Mouse (Mus musculus): ENCODE data around the gene Wbp1l. TPM values are rescaled to one million over a fixed set of nuclear protein-coding genes. Genes with fewer than 3 reads are reported as not detected.
A peak's percentile ranks its signal among the peaks of the same experiment; 100 is the strongest.
"Not testable (repeated sequence)": the region's sequence is repeated elsewhere in the genome, so short reads cannot be mapped to it uniquely, and the experiment has no call there.

Gene Wbp1l
- total RNA-seq (2015; ENCODE audit: low replicate concordance) (5.0 and 8.8 TPM in 2 replicates), total RNA-seq (2017; ENCODE audit: low replicate concordance) (6.7 and 9.2 TPM in 2 replicates)

DNA sequence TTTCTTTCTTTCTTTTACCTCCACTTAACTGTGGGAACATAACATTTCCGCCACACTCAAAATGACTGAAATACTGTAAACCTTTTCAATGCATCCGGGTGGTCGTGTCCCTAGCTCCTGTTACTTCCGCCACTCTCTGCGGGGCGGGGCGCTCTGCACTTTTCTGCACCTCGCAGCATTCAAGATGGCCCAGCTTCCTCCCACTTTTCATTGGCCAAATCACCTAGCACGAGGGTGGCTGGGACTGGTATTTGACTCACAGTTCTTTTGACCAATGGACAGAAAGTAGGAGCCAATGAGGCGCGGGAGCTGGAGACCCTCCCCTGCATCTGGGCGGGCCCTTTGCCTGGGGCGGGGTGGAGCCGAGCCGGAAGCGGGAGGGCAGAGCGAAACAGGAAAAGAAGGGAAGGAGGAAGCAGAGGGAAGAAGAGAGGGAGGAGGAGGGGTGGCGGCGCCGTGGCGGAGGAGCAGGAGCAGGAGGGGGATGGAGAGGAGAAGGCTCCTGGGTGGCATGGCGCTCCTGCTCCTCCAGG is at the start of gene Wbp1l:
Wbp1l (plus strand) TSS at position 365 of the 533 bp plus-strand sequence.
- peak; percentile 98 for ATAC-seq (replicated peaks; ENCODE audit: low FRiP score, poor library complexity, severe bottlenecking)

DNA sequence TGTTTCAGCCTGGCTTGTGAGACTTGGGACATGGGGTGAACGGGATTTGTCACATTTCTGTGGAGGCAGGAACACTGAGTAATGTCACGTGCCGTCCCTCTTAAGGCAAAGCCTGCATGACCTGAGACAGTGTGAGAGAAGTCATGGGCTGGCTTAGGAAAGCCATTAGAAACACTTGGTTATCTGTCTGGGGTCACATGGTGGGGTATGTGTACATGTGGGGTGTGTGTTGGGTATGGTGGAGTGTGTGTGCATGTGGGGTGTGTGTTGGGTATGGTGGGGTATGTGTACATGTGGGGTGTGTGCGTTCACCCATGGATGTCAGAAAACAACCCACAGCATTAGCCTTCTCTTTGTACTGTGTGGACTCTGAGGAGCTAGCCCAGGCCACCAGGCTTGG is 48.5 kb upstream of the Wbp1l start:
- ATAC-seq (replicated peaks; ENCODE audit: low FRiP score, poor library complexity, severe bottlenecking): no peak

DNA sequence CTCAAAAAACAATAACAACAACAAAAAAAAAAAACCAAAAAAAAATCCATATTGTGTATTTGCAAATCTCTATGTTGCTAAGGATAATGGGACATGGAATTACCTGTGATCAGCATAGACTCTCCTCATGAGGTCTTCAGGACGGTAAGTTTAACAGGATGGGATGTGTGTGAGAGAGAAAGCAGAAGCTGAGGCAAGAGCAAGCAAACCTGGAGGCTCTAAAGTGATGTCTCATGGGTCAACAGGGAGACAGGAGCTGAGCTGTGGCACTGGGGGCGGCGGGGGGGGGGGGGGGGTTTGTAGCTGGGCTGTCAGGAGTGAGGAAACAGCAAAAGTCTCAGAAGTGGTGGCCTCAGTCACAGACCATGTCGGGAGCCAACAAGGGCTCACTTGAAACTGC is 46.4 kb upstream of the Wbp1l start:
- no peak for ATAC-seq (replicated peaks; ENCODE audit: low FRiP score, poor library complexity, severe bottlenecking)

DNA sequence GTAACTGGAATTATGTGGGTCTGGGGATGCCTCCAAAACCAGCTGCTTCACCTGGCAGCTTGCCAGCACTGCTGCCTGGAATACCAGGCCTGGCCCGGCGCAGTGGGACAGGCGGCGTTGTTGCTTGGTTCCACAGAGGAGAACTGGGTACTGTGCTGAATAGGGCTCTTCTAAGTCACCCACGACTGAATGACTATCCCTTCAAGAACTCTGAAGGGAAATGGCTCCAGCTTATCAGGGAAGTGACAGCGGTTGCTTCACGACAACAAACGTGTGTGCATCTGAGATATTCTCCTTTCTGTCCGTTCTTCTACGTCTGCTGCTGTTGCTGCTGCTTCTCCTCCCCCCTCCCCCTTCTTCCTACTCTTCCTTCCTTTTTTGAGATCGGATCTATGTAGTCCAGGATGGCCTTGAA is 45.3 kb upstream of the Wbp1l start:
- peak; percentile 92 for ATAC-seq (replicated peaks; ENCODE audit: low FRiP score, poor library complexity, severe bottlenecking)

DNA sequence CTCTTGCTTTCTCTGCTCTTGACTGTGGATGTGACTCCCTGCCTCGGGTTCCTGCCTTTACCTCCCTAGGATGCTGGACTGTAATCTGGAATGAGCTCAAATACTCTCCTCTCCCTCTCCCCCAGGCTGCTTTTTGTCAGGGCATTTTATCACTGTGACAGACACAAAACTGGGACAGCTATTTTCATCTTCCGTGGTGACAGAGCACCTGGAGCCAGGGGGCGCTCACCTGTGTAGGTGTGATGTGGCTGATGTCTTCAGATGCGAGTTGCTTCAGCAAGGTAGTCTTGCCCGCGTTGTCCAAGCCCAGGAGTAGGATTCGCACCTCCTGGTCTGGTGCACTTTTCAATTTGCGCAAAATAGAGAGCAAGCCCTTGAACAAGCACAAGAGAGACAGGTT is 40.9 kb upstream of the Wbp1l start:
- no peak for ATAC-seq (replicated peaks; ENCODE audit: low FRiP score, poor library complexity, severe bottlenecking)

DNA sequence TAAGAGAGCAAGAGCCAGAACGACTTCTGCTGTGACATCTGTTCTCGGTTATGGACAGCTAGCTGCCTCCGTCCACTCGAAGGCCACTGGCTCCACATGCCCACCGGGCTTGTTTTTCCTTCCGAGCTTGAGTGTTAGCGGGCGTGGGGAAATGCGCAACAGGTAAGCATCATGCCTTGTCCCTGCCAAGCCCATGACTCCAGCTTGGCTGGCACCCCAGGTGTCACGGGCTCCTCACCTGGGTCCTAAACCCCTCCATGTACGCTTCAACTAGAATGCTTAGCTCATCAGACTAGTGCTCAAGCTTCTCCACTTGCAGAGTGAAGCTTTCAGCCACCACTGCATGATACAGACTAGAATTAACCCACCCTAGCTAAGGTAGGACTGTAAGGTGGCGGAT is 40.3 kb upstream of the Wbp1l start:
- ATAC-seq (replicated peaks; ENCODE audit: low FRiP score, poor library complexity, severe bottlenecking): no peak

DNA sequence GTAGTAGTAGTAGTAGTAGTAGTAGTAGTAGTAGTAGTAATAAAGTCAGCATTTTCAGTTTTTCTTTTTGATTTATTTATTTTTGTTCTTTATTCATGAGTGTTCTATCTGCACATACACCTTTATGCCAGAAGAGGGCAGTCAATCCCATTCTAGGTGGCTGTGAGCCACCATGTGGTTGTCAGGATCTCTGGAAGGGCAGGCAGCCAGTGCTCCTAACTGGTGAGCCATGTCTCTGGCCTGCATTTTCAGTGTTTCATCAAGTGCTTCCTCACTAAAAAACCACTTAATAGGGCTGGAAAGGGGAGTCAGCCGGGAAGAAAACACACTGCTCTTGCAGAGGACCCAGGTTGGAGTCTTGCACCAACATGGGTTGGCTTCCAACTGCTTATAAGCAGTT is 36.8 kb upstream of the Wbp1l start:
- ATAC-seq (replicated peaks; ENCODE audit: low FRiP score, poor library complexity, severe bottlenecking): peak; percentile 85

DNA sequence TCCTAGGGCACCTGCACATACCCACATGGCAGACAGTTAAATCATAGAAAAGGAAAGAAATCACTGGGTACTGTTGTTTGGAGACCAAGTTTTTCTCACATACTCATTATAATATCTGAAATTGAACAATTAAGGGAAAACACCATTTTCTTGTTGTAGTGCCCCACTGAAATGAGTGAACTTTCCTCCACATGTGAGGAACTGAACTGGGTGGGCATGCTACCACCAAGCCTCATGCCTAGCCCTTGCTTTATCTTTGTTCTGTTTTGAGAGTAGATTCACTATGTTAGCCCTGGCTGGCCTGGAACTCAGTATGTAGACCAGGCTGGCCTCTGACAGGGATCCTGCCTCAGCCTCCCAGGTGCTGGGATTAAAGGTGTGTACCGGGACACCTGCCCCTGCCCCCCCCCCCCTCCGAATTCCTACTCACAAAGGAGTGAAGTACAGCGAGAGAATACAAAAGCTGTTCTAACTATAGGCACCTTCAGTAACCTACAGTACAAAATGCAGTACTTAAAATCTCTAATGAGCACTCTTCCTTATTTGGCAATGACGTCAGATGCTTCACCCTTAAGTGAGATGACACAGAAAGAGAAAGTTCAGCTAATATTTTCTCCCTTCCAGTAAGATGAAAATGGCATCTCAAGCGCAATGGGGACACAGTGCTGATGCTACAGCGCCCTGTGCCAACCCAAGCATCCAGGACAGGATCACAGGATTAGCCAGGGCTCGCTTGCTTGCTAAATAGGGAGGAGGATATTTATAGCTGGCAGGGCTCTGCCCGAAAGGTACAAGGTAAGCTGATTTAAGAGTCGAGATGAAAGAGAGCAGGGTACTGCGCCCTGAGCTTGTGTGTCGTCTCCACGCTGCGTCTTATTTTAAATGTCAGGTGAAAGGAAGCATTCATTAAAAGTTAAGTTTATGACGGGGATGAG is 36.0 kb upstream of the Wbp1l start:
- no peak for ATAC-seq (replicated peaks; ENCODE audit: low FRiP score, poor library complexity, severe bottlenecking)

DNA sequence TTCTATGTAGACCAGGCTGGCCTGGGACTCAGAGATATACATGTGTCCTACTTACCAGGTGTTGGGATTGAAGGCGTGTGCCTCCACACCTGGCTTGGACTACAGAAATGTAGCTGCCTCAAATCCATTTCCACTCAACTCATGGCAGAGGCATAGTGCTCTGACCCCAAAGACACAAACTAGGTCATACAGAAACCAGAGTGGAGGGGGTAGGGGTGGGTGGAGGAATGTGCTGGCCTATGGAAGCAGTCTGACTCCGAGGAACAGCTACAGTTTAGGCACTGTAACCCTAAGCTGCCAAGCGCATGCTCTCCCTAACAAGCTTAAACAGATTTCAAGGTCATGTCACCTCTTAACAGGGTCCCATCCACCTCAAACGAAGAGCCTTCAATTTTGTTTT is 35.3 kb upstream of the Wbp1l start:
- no peak for ATAC-seq (replicated peaks; ENCODE audit: low FRiP score, poor library complexity, severe bottlenecking)

DNA sequence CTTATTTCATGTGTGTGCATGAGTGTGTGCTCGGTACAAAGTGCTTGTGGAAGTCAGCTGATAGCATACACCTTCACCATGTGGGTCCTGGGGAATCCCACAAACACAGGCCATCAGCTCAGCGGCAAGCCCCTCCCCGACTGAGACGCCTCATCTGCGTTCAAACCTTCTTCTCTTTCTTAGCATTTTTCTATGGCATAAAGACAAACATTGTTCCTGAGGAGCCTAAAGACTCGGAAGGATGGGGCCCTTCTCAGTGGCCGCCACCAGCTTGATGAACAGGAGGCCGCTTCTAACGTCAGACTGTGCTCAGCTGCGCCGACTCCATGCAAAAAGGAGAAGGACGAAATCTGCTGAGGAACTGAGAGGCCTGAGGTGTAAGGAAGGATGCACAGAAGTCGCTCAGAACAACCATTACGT is 34.8 kb upstream of the Wbp1l start:
- no peak for ATAC-seq (replicated peaks; ENCODE audit: low FRiP score, poor library complexity, severe bottlenecking)

DNA sequence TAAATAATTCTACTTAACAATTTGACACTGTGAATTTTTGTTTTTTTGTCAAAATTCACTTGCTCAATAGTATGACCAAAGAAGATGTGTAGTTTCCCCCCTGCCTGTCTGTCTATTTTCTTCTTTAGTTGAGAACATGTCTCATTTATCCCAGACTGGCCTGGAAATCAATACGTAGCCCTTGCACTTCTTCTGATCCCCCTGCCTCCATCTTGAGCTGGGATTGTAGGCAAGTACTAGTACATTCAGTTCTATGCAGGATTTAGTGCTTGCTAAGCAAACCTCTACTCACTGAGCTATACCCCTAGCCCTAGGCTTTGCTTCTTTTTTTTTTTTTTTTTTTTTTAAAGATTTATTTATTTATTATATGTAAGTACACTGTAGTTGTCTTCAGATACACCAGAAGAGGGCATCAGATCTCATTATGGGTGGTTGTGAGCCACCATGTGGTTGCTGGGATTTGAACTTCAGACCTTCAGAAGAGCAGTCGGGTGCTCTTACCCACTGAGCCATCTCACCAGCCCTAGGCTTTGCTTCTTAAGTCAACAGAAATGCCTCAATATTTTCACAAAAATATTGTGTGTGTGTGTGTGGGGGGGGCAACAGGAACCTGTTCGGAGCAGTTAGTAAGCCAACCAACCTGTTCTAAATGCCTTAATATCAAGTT is 27.5 kb upstream of the Wbp1l start:
- ATAC-seq (replicated peaks; ENCODE audit: low FRiP score, poor library complexity, severe bottlenecking): not testable (repeated sequence)

DNA sequence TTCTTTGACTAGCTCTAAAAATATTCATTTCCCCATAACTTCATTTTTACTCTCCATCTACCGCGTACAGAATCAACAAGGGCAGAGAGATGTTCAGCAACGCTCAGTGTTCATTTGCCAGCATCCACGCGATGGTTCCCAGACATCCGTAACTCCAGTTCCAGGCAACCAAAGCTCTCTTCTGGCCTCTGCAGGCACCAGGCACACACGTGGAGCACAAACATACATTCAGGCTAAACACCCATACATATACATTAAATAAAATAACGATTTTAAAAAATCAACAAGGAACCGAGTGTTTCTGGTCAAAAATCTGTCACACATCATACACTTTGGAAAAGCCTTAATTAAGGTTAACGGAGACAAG is 27.0 kb upstream of the Wbp1l start:
- no peak for ATAC-seq (replicated peaks; ENCODE audit: low FRiP score, poor library complexity, severe bottlenecking)

DNA sequence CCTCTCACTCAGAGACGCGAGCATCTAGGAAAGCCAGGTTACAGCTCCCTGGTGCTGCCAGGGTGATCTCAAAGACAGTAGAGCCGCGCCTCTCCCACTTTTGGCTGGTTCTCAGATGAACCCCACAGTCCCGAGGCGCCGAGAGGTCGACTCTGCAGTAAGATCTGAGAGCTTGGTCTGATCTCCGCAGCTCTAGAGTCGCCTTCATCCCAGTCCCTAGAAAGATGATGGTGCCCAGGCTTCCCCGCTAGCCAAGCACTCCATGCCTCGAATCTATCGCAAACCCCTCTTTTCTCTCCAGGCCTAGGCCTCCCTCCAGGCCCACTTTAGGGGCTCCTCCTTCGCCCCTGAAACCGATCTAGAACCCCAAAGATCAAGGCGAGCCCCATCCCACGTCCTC is 26.3 kb upstream of the Wbp1l start:
- ATAC-seq (replicated peaks; ENCODE audit: low FRiP score, poor library complexity, severe bottlenecking): peak; percentile 46

DNA sequence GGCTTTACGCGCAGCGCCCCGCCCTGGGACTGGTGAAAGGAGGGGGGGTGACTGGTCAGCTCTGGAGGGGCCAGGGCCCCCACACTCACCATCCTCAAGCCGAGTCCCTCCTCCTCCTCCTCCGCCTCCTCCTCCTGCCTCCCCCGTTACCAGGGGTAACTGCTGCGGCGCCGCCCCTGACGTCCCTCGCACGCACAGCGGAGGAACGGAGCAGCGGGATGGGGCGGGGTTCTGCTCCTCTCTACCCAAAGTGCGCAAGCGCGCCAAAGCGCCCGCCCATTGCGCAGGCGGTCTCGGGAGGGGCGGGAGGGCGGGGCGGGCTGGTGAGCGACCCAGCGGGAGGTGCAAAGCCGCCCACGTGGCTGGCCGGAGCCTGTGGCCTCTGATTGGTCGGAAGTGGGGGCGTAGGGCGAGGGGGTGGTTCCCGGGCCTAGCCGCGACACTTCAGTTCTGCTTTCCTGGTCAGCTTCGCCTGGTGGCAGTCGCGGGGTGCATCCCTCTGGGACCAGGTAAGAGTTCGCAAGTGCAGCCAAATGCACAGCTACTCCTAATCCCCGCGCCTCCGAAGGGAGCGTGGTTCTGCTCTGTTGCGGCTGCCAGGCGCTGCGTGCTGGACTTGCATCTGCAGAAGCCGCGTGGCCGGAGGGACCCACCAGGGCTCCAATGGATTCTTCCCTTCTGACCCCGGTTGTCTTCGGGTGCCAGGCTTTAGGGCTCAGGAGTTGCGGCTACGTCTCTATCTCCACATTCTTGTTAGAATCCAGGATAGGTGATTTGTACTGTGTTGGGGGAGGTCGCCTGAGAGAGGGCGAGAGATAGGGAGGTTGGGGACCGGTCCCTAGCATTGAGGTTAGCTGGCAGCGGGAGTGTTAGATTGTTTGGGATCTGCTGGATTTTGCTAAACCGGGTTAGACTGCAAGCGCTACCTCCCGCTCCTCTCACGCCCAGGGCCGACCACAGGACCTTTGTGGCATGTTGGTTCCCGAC is 25.6 kb upstream of the Wbp1l start, which contains the start of the genes Arl3 and Sfxn2:
Arl3 (minus strand) TSS at position 248 of the 987 bp plus-strand sequence.
Sfxn2 (plus strand) TSS at position 415 of the 987 bp plus-strand sequence.
- peak; percentile 95 for ATAC-seq (replicated peaks; ENCODE audit: low FRiP score, poor library complexity, severe bottlenecking)

DNA sequence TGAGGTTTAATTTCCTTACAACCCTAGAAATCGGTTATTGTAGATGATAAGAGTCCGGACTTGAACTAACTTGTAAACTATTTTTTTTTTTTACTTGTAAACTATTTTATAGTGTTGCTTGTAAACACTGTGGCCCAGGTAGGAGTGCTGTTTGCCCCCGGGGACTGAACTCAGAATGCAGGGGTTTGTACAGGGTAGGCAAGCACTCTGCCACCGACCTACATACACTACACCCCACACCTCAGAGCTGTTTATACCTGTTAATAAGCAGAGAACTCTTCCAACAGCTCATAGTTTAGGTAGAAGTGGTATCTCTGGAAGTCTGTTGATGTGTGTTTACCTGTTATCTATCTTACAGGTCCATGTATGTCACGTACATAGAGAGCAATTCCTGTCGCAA is 24.9 kb upstream of the Wbp1l start:
- no peak for ATAC-seq (replicated peaks; ENCODE audit: low FRiP score, poor library complexity, severe bottlenecking)

DNA sequence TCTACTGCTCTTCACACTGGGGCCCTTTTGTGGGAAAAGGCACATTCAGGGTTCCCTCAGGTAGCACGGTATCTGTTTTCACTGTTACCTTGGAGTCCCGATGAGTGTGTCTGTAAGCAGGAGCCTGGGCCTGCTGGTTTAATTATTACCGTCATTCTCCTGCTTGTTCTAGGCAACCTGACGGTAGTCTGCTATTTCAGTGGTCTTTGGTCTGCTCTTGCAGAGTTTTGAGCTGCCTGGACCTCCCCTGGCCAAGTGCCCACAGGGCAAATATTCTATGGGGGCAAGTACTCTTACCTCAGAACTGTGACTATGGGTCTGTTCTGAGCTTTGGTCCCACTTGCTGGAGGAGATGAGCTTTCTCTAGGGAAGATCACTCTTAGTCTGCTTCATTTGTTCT is 23.7 kb upstream of the Wbp1l start:
- ATAC-seq (replicated peaks; ENCODE audit: low FRiP score, poor library complexity, severe bottlenecking): no peak

DNA sequence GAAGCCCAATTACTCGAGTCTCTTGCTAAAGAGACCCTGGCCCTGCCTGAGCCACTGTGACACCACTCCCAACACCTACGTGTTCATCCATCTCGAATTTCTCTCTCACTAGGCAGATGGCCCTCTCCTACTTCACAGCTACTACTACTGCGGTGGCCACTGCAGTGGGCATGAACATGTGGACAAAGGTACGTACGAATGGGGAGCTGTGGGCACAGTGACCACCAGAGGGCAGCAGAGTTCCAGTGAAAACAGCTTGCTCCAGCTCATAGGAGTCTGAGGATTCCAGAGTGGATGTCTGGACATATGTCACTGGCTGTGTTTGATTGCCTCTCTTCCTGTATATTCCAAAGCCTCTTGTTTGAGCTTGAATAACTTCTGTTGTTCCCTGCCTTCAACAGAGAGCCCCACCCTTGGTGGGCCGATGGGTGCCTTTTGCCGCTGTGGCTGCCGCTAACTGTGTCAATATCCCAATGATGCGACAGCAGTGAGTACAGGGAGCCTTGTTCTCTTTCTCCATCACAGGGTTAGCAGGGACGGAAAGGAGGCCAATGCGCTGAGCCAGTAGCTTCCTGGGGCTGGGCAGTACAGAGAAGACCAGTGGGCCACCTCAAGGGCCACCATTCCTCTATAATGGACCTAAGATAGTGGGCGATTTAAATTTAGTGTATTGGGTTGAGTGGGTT is 10.9 kb upstream of the Wbp1l start:
- peak; percentile 87 for ATAC-seq (replicated peaks; ENCODE audit: low FRiP score, poor library complexity, severe bottlenecking)

DNA sequence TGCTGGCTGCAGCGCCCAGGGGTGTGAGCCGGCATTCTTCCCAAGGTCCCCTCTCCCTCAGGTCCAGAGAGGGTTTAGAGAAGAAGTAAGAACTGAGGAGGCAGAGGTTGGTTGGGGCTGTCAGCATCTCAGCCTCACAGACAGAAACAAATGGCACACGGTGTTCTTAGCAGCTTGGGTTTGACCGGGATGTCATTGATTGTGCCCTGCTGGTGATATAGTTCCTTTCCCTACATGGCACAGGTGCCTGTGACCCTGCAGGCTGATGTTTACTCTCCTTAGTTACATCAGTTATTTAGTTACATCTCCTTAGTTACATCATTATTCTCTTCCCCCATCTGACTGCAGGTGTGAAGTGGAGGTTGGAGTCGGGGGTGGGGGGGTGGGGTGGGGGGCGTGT is 7.3 kb upstream of the Wbp1l start:
- ATAC-seq (replicated peaks; ENCODE audit: low FRiP score, poor library complexity, severe bottlenecking): no peak
